Mouse (Mus musculus): ENCODE measurements at regions not wholly inside any gene's neighbourhood (a gene's known extent, or its start where the extent isn't known, plus 50 kb on each side); places are given as distances from the start of the nearest gene placed in this dataset.

DNA sequence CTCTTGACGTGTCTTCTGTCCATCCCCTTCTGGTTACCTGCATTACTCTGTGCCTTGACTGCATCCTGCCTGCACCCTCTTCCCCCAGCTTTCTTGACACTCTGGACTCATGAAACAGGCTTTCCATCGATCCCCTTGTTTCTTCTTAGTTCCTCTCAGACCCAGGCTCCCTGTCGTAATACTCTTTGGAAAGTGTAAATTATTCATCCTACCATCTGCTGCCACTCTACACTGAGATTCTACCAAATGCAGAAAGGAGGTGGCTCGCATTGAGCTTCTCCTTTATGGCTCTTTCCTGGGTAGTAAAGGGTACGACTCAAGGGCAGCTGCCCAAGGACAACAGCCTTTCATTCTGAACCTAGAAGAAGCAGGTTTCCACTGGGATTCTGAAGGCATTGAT, 129.5 kb downstream of the 1500009L16Rik start:
- no peak for TF ChIP-seq POLR2A (IDR thresholded peaks at IDR 0.05; ENCODE audit: extremely low read depth, insufficient read depth, low read length)
- TF ChIP-seq CTCF (IDR thresholded peaks at IDR 0.05; ENCODE audit: low read depth, low read length) = no peak
